Mouse (Mus musculus) hindbrain, embryonic 16.5 days (tissue): ENCODE data around the gene Pard3. TPM values are rescaled to one million over a fixed set of nuclear protein-coding genes. Genes with fewer than 3 reads are reported as not detected.

Experiments used
- ATAC-seq: fragments of 200-750 bp; cut with Nextera tagmentation; 2 replicates; pipeline ENCODE4 v1.8.0; 2017; ENCODE audit warnings: moderate TSS enrichment, moderate library complexity
- H3K27ac ChIP-seq: fragments of 300-500 bp; sonication (generic); 2 replicates; pipeline ENCODE4 v1.5.1; 2014; ENCODE audit warnings: low read depth, mild to moderate bottlenecking, control low read depth, low read length, moderate library complexity
- H3K27me3 ChIP-seq: fragments of 300-500 bp; sonication (generic); replicated peaks from 2 replicates; pipeline ENCODE4 v1.6.1; 2014; ENCODE audit warnings: low read length; ENCODE audit not compliant: control insufficient read depth, insufficient read depth
- H3K36me3 ChIP-seq: fragments of 300-500 bp; sonication (generic); 2 replicates; pipeline ENCODE4 v1.6.1; 2014; ENCODE audit warnings: mild to moderate bottlenecking, low read length, moderate library complexity, mixed read lengths; ENCODE audit not compliant: control insufficient read depth, insufficient read depth
- H3K4me1 ChIP-seq: fragments of 300-500 bp; sonication (generic); 2 replicates; pipeline ENCODE4 v1.6.1; 2014; ENCODE audit warnings: low read depth, low read length; ENCODE audit not compliant: control insufficient read depth, insufficient read depth
- H3K4me2 ChIP-seq: fragments of 300-500 bp; sonication (generic); 2 replicates; pipeline ENCODE4 v1.6.1; 2014; ENCODE audit warnings: mild to moderate bottlenecking, low read length, control low read depth, moderate library complexity
- H3K4me3 ChIP-seq: fragments of 300-500 bp; sonication (generic); 2 replicates; pipeline ENCODE4 v1.5.1; 2014; ENCODE audit warnings: mild to moderate bottlenecking, low read length, control low read depth, moderate library complexity
- H3K9ac ChIP-seq: fragments of 300-500 bp; sonication (generic); 2 replicates; pipeline ENCODE4 v1.6.1; 2014; ENCODE audit warnings: low read depth, mild to moderate bottlenecking, control low read depth, low read length, moderate library complexity
- H3K9me3 ChIP-seq: fragments of 300-500 bp; sonication (generic); 2 replicates; pipeline ENCODE4 v1.6.1; 2014; ENCODE audit warnings: mild to moderate bottlenecking, low read length, moderate library complexity; ENCODE audit not compliant: control insufficient read depth
- WGBS: fragments of 180-500 bp; shearing (Covaris S2); extraction: QIAGEN DNeasy Blood & Tissue Kit; methylation state at CpG from one replicate; pipeline ENCODE4 v1.1.7; 2014; 5-methylcytosine and 5-hydroxymethylcytosine counted together
- polyA plus RNA-seq: library from polyadenylated mRNA; unstranded; fragments of >200 nt; fragmentation: Nextera tagmentation; extraction: Ambion mirVana; gene quantifications from 2 replicates; pipeline ENCODE4 v1.2.1, GENCODE M21; 2015

Pard3 gene
- polyA plus RNA-seq, 1 experiment from 2014 or later: 12.1 TPM

- Histone ChIP-seq H3K27ac (no peak overlapping the region), H3K4me3 (no peak overlapping the region), H3K9me3 (no peaks in the 10 kb centered on the region), H3K4me2 (no peak overlapping the region), H3K36me3 (no peaks in the 10 kb centered on the region), H3K9ac (no peak overlapping the region), H3K27me3 (no peaks in the 10 kb centered on the region), H3K4me1 (peaks cover 11% of the 10 kb centered on the region)
- no peak for ATAC-seq
- WGBS: 100% methylated on average over 3 of the region's 3 CpGs
These were observed 476.1 kb downstream of the Pard3 start for GRCm38 (mm10) chr8:127539803-127540202.

GRCm38 (mm10) chr8:127540273-127540672, 476.6 kb downstream of the Pard3 start:
- H3K36me3 ChIP-seq: no peaks in the 10 kb centered on the region
- no peak overlapping the region for H3K4me3 ChIP-seq
- no peaks in the 10 kb centered on the region for H3K9me3 ChIP-seq
- 91% methylated on average over 3 of the region's 3 CpGs for WGBS
- no peak overlapping the region for H3K4me2 ChIP-seq
- no peaks in the 10 kb centered on the region for H3K27me3 ChIP-seq
- H3K4me1 ChIP-seq: peaks cover 8% of the 10 kb centered on the region
- no peak overlapping the region for H3K27ac ChIP-seq
- no peak overlapping the region for H3K9ac ChIP-seq
- no peak for ATAC-seq

- Histone ChIP-seq H3K4me3 (no peak overlapping the region), H3K9me3 (no peaks in the 10 kb centered on the region), H3K9ac (no peak overlapping the region), H3K4me2 (no peak overlapping the region), H3K27me3 (no peaks in the 10 kb centered on the region), H3K27ac (no peak overlapping the region), H3K4me1 (peaks cover 5% of the 10 kb centered on the region; the same call in 1 of the 2 replicates), H3K36me3 (no peaks in the 10 kb centered on the region)
- 80% methylated on average over 2 of the region's 2 CpGs for WGBS
- ATAC-seq: no peak
These were observed 478.5 kb downstream of the Pard3 start for GRCm38 (mm10) chr8:127542162-127542561.

GRCm38 (mm10) chr8:127543676-127544075, 480.0 kb downstream of the Pard3 start:
- WGBS: 54% methylated on average over 7 of the region's 7 CpGs
- H3K27ac ChIP-seq: no peak overlapping the region
- H3K4me3 ChIP-seq: no peak overlapping the region
- H3K36me3 ChIP-seq: no peaks in the 10 kb centered on the region
- H3K9me3 ChIP-seq: no peaks in the 10 kb centered on the region
- H3K4me1 ChIP-seq: peaks cover 5% of the 10 kb centered on the region; the same call in 1 of the 2 replicates
- H3K9ac ChIP-seq: no peak overlapping the region
- no peaks in the 10 kb centered on the region for H3K27me3 ChIP-seq
- no peak overlapping the region for H3K4me2 ChIP-seq
- ATAC-seq: no peak

- H3K9me3 ChIP-seq: no peaks in the 10 kb centered on the region
- H3K36me3 ChIP-seq: no peaks in the 10 kb centered on the region
- WGBS: 95% methylated on average over 2 of the region's 2 CpGs
- H3K27me3 ChIP-seq: no peaks in the 10 kb centered on the region
- ATAC-seq: no peak
- no peak overlapping the region for H3K4me2 ChIP-seq
- no peak overlapping the region for H3K4me3 ChIP-seq
- peaks cover 5% of the 10 kb centered on the region; the same call in 1 of the 2 replicates for H3K4me1 ChIP-seq
- H3K9ac ChIP-seq: no peak overlapping the region
- no peak overlapping the region for H3K27ac ChIP-seq
These were observed 482.5 kb downstream of the Pard3 start for GRCm38 (mm10) chr8:127546161-127546560.

DNA sequence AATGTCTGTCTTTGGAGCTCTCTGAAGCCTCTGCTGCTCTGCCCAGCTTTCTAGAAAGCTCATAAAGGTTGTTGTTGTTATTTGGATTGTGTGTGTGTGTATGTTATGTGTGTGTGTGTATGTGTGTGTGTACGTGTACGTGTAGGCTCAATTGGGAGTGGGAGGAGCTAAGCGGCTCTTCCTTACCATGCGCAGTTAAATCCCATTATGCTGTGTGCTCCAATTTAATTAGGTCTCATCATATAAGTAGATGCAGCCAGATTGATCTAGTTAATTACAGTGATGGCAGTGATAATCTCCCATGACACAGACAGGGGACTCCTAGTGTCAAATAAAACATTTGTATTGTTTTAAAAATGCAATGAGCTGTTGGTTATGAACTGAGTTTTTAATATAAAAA, 487.2 kb downstream of the Pard3 start:
- Histone ChIP-seq H3K4me3 (no peak overlapping the region), H3K4me2 (no peak overlapping the region), H3K27me3 (no peaks in the 10 kb centered on the region), H3K27ac (no peak overlapping the region), H3K36me3 (no peaks in the 10 kb centered on the region), H3K9ac (no peak overlapping the region), H3K4me1 (peaks cover 8% of the 10 kb centered on the region), H3K9me3 (no peaks in the 10 kb centered on the region)
- WGBS: 40% methylated on average over 4 of the region's 4 CpGs
- ATAC-seq: peak; percentile 44

GRCm38 (mm10) chr8:127552161-127552595, 488.5 kb downstream of the Pard3 start:
- H3K9ac ChIP-seq: no peak overlapping the region
- H3K27me3 ChIP-seq: no peaks in the 10 kb centered on the region
- H3K9me3 ChIP-seq: no peaks in the 10 kb centered on the region
- H3K36me3 ChIP-seq: no peaks in the 10 kb centered on the region
- 0 out of 2 replicates have a peak overlapping the region, but pooled peaks have one; percentile 14 for H3K27ac ChIP-seq
- peaks cover 8% of the 10 kb centered on the region for H3K4me1 ChIP-seq
- 22% methylated on average over 11 of the region's 11 CpGs for WGBS
- peak overlapping the region; percentile 18 for H3K4me2 ChIP-seq
- no peak overlapping the region for H3K4me3 ChIP-seq
- peak; percentile 78 for ATAC-seq

GRCm38 (mm10) chr8:127552836-127553235, 489.1 kb downstream of the Pard3 start:
- Histone ChIP-seq H3K4me2 (no peak overlapping the region), H3K27ac (no peak overlapping the region)

DNA sequence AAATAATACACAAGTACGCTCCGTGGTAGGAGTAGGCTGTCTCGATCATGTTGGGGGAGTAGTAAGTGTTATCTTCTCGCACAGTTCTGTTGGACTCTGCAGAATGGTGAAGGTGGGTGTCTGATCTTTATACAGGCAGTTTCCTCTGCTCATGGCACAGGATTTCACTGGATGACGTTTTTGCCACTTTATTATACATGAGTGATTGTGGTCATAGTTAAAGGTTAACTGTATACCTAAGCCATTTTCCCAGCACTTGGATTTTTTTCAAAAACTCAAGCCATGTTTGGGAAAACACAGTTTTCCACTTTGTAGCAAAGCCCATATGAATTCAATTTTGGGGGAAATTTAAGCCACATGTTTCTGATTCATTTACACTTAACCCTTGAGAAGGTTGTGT, 489.9 kb downstream of the Pard3 start:
- no peaks in the 10 kb centered on the region for H3K9me3 ChIP-seq
- no peaks in the 10 kb centered on the region for H3K27me3 ChIP-seq
- 0 out of 2 replicates have a peak overlapping the region, but pooled peaks have one; percentile 39 for H3K27ac ChIP-seq
- no peak overlapping the region for H3K4me2 ChIP-seq
- ATAC-seq: no peak
- H3K4me1 ChIP-seq: peaks cover 8% of the 10 kb centered on the region
- H3K36me3 ChIP-seq: no peaks in the 10 kb centered on the region
- H3K4me3 ChIP-seq: no peak overlapping the region
- WGBS: 71% methylated on average over 5 of the region's 5 CpGs
- H3K9ac ChIP-seq: no peak overlapping the region

More at GRCm38 (mm10) chr8:127552836-127553235, 489.1 kb downstream of the Pard3 start:
- ATAC-seq: no peak
- Histone ChIP-seq H3K27me3 (no peaks in the 10 kb centered on the region), H3K4me1 (peaks cover 8% of the 10 kb centered on the region), H3K9me3 (no peaks in the 10 kb centered on the region), H3K4me3 (no peak overlapping the region), H3K36me3 (no peaks in the 10 kb centered on the region), H3K9ac (no peak overlapping the region)
- 44% methylated on average over 13 of the region's 13 CpGs for WGBS

DNA sequence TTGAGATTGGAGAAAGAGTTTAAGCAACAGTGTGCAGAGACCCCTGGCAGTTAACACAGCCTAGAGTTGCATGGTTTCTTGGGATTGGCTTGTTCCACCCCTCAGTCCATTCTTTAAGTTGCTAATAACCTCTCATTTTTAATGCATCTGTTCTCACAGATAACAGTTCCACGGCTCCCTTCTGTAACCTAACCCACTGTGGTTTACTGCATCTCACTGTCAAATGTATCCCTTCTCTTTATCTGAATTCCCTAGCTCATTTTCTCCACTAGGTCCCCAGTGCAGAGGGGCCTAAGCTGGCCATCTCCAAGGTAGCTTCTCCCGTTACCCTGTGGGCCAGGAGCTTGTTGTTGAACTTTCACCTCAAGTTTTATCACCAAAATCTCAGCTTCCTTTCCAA, 492.1 kb downstream of the Pard3 start:
- Histone ChIP-seq H3K36me3 (no peaks in the 10 kb centered on the region), H3K9ac (no peak overlapping the region), H3K27ac (no peak overlapping the region), H3K4me3 (no peak overlapping the region), H3K4me1 (peaks cover 8% of the 10 kb centered on the region), H3K4me2 (no peak overlapping the region), H3K27me3 (no peaks in the 10 kb centered on the region), H3K9me3 (no peaks in the 10 kb centered on the region)
- ATAC-seq: no peak
- WGBS: 78% methylated on average over 2 of the region's 2 CpGs
